Mouse (Mus musculus): Measurements from ENCODE around the gene Psmd2. TPM values are rescaled to one million over a fixed set of nuclear protein-coding genes. Genes with fewer than 3 reads are reported as not detected.
"Not testable (repeated sequence)": the region's sequence is repeated elsewhere in the genome, so short reads cannot be mapped to it uniquely, and the experiment has no call there.

Psmd2 gene
- polyA plus RNA-seq, 1 experiment, result 288 TPM

- H3K27ac ChIP-seq (ENCODE audit: insufficient read depth, low read length), result no peak overlapping the region
- H3K36me3 ChIP-seq (ENCODE audit: control insufficient read depth, insufficient read depth, low read length, poor library complexity, severe bottlenecking), result no peaks in the 10 kb centered on the region
- H3K9me3 ChIP-seq (replicated peaks; ENCODE audit: control insufficient read depth, insufficient read depth, low read length, poor library complexity, severe bottlenecking), result no peaks in the 10 kb centered on the region
- H3K9ac ChIP-seq (ENCODE audit: low read depth, poor library complexity, severe bottlenecking), result no peak overlapping the region
- no peaks in the 10 kb centered on the region for H3K27me3 ChIP-seq (ENCODE audit: control insufficient read depth, insufficient read depth, low read length, poor library complexity, severe bottlenecking)
- H3K4me3 ChIP-seq (ENCODE audit: low read depth, low read length), result no peak overlapping the region
- H3K4me1 ChIP-seq (ENCODE audit: control insufficient read depth, insufficient read depth, low read length), result no peaks in the 10 kb centered on the region
- TF ChIP-seq CTCF (IDR thresholded peaks at IDR 0.05; ENCODE audit: low read depth, low read length) (no peak), POLR2A (IDR thresholded peaks at IDR 0.05; ENCODE audit: insufficient read depth, low read length) (no peak), EP300 (IDR thresholded peaks at IDR 0.05; ENCODE audit: insufficient read depth, low read depth, low read length) (no peak)
Observed at GRCm38 (mm10) chr16:20643911-20644310, 7.5 kb upstream of the Psmd2 start.

- H3K36me3 ChIP-seq (ENCODE audit: control insufficient read depth, insufficient read depth, low read length, poor library complexity, severe bottlenecking), result peaks cover 32% of the 10 kb centered on the region
- H3K9ac ChIP-seq (ENCODE audit: low read depth, poor library complexity, severe bottlenecking), result peak overlapping the region; percentile 67
- no peak for TF ChIP-seq POLR2A (IDR thresholded peaks at IDR 0.05; ENCODE audit: insufficient read depth, low read length)
- no peak for TF ChIP-seq CTCF (IDR thresholded peaks at IDR 0.05; ENCODE audit: low read depth, low read length)
- no peak for TF ChIP-seq EP300 (IDR thresholded peaks at IDR 0.05; ENCODE audit: insufficient read depth, low read depth, low read length)
- no peaks in the 10 kb centered on the region for H3K4me1 ChIP-seq (ENCODE audit: control insufficient read depth, insufficient read depth, low read length)
- H3K9me3 ChIP-seq (replicated peaks; ENCODE audit: control insufficient read depth, insufficient read depth, low read length, poor library complexity, severe bottlenecking), result no peaks in the 10 kb centered on the region
- H3K27me3 ChIP-seq (ENCODE audit: control insufficient read depth, insufficient read depth, low read length, poor library complexity, severe bottlenecking), result no peaks in the 10 kb centered on the region
- H3K4me3 ChIP-seq (ENCODE audit: low read depth, low read length), result peak overlapping the region; percentile 92
- H3K27ac ChIP-seq (ENCODE audit: insufficient read depth, low read length), result no peak overlapping the region
Observed at GRCm38 (mm10) chr16:20651947-20652310, 477 bp downstream of the Psmd2 start.

GRCm38 (mm10) chr16:20653315-20653714 is 1.9 kb downstream of the Psmd2 start:
- Histone ChIP-seq H3K9ac (ENCODE audit: low read depth, poor library complexity, severe bottlenecking) (no peak overlapping the region), H3K4me1 (ENCODE audit: control insufficient read depth, insufficient read depth, low read length) (no peaks in the 10 kb centered on the region), H3K27me3 (ENCODE audit: control insufficient read depth, insufficient read depth, low read length, poor library complexity, severe bottlenecking) (no peaks in the 10 kb centered on the region), H3K4me3 (ENCODE audit: low read depth, low read length) (no peak overlapping the region), H3K9me3 (replicated peaks; ENCODE audit: control insufficient read depth, insufficient read depth, low read length, poor library complexity, severe bottlenecking) (no peaks in the 10 kb centered on the region), H3K27ac (ENCODE audit: insufficient read depth, low read length) (no peak overlapping the region), H3K36me3 (ENCODE audit: control insufficient read depth, insufficient read depth, low read length, poor library complexity, severe bottlenecking) (peaks cover 46% of the 10 kb centered on the region)
- no peak for TF ChIP-seq CTCF (IDR thresholded peaks at IDR 0.05; ENCODE audit: low read depth, low read length)
- no peak for TF ChIP-seq POLR2A (IDR thresholded peaks at IDR 0.05; ENCODE audit: insufficient read depth, low read length)
- no peak for TF ChIP-seq EP300 (IDR thresholded peaks at IDR 0.05; ENCODE audit: insufficient read depth, low read depth, low read length)

- Histone ChIP-seq H3K4me3 (ENCODE audit: low read depth, low read length) (no peak overlapping the region), H3K36me3 (ENCODE audit: control insufficient read depth, insufficient read depth, low read length, poor library complexity, severe bottlenecking) (peaks cover 84% of the 10 kb centered on the region), H3K9me3 (replicated peaks; ENCODE audit: control insufficient read depth, insufficient read depth, low read length, poor library complexity, severe bottlenecking) (no peaks in the 10 kb centered on the region), H3K27me3 (ENCODE audit: control insufficient read depth, insufficient read depth, low read length, poor library complexity, severe bottlenecking) (no peaks in the 10 kb centered on the region), H3K27ac (ENCODE audit: insufficient read depth, low read length) (no peak overlapping the region), H3K4me1 (ENCODE audit: control insufficient read depth, insufficient read depth, low read length) (no peaks in the 10 kb centered on the region), H3K9ac (ENCODE audit: low read depth, poor library complexity, severe bottlenecking) (no peak overlapping the region)
- TF ChIP-seq CTCF (IDR thresholded peaks at IDR 0.05; ENCODE audit: low read depth, low read length) (no peak), EP300 (IDR thresholded peaks at IDR 0.05; ENCODE audit: insufficient read depth, low read depth, low read length) (no peak), POLR2A (IDR thresholded peaks at IDR 0.05; ENCODE audit: insufficient read depth, low read length) (no peak)
Observed at GRCm38 (mm10) chr16:20657661-20658060, 6.2 kb downstream of the Psmd2 start.

GRCm38 (mm10) chr16:20668013-20668412 is 16.6 kb downstream of the Psmd2 start, which contains the start of gene Eif4g1:
Gene Eif4g1, plus strand, starts transcription at chr16:20668313.
- not testable (repeated sequence) for H3K9ac ChIP-seq (ENCODE audit: low read depth, poor library complexity, severe bottlenecking); H3K27ac ChIP-seq (ENCODE audit: insufficient read depth, low read length); H3K4me1 ChIP-seq (ENCODE audit: control insufficient read depth, insufficient read depth, low read length); H3K4me3 ChIP-seq (ENCODE audit: low read depth, low read length); H3K36me3 ChIP-seq (ENCODE audit: control insufficient read depth, insufficient read depth, low read length, poor library complexity, severe bottlenecking); H3K27me3 ChIP-seq (ENCODE audit: control insufficient read depth, insufficient read depth, low read length, poor library complexity, severe bottlenecking); H3K9me3 ChIP-seq (replicated peaks; ENCODE audit: control insufficient read depth, insufficient read depth, low read length, poor library complexity, severe bottlenecking)

- Histone ChIP-seq H3K27ac (ENCODE audit: insufficient read depth, low read length) (no peak overlapping the region), H3K4me1 (ENCODE audit: control insufficient read depth, insufficient read depth, low read length) (no peaks in the 10 kb centered on the region), H3K9me3 (replicated peaks; ENCODE audit: control insufficient read depth, insufficient read depth, low read length, poor library complexity, severe bottlenecking) (no peaks in the 10 kb centered on the region), H3K27me3 (ENCODE audit: control insufficient read depth, insufficient read depth, low read length, poor library complexity, severe bottlenecking) (no peaks in the 10 kb centered on the region), H3K4me3 (ENCODE audit: low read depth, low read length) (no peak overlapping the region), H3K36me3 (ENCODE audit: control insufficient read depth, insufficient read depth, low read length, poor library complexity, severe bottlenecking) (peaks cover 4% of the 10 kb centered on the region), H3K9ac (ENCODE audit: low read depth, poor library complexity, severe bottlenecking) (no peak overlapping the region)
- TF ChIP-seq POLR2A (IDR thresholded peaks at IDR 0.05; ENCODE audit: insufficient read depth, low read length), result no peak
- TF ChIP-seq EP300 (IDR thresholded peaks at IDR 0.05; ENCODE audit: insufficient read depth, low read depth, low read length), result no peak
- no peak for TF ChIP-seq CTCF (IDR thresholded peaks at IDR 0.05; ENCODE audit: low read depth, low read length)
Observed at GRCm38 (mm10) chr16:20670291-20670690, 18.8 kb downstream of the Psmd2 start.

Data from ES-Bruce4 (cell line).